Mouse (Mus musculus) frontal cortex, postnatal 25 days (tissue): Measurements from ENCODE around the gene Nmur1.
"Not testable (repeated sequence)": the region's sequence is repeated elsewhere in the genome, so short reads cannot be mapped to it uniquely, and the experiment has no call there.

Source experiments
- DNase-seq, 2 experiments: peaks; one replicate each; pipeline ENCODE4 v3.0.0; 2022; ENCODE audit warnings: low spot score in 2 of 2

Gene Nmur1

DNA sequence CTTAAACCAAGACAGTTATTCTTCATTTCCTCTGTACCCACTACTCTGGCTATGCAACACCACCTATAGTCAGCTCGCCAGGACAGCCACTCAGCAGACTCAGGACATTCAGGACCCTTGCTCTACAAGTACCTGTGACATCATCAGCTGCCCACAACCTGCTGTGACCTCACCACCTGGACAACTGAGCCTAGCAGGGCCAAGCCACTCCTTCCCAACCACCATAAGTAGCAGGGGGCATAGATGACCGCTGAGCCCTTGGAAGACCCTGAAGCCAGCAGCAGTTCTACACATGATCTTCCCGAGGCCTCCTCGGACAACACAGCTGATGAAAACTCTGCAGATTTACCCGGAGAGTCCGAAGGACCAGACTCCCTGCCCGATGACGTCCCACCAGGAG lies at the start of gene Nmur1, which contains the start of gene Tex44:
Gene Nmur1 (minus strand): TSS at position 101 of the 400 bp plus-strand sequence.
Gene Tex44 (plus strand): TSS at position 202 of the 400 bp plus-strand sequence.
- no peak for DNase-seq

GRCm38 (mm10) chr1:86473109-86473760 lies 47.2 kb upstream of the Nmur1 start:
- DNase-seq = no peak

GRCm38 (mm10) chr1:86472197-86472952 lies 46.3 kb upstream of the Nmur1 start:
- DNase-seq = no peak

- DNase-seq = not testable (repeated sequence)
These were observed 45.5 kb upstream of the Nmur1 start for GRCm38 (mm10) chr1:86471504-86471961.

- DNase-seq = peak in 1 of 2 experiments; percentile 5
These were observed 44.6 kb upstream of the Nmur1 start for GRCm38 (mm10) chr1:86470519-86471181.

DNA sequence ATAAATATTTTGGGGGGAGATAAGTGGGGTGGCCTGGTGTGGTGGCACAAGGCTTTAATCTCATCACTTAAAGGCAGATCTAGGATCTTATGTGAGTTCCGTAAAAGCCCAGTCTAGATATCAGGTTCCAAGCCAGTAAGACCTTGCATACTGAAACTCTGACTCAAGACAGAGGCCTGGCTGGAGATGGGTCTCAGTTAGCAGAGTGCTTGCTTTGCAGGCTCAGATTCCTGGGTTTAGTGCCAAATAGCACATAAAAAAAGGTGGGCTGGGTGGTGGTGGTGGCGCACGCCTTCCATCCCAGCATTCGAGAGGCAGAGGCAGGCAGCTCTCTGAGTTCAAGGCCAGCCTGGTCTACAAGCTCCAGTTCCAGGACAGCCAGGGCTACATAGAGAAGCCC lies 43.8 kb upstream of the Nmur1 start:
- DNase-seq = no peak

DNA sequence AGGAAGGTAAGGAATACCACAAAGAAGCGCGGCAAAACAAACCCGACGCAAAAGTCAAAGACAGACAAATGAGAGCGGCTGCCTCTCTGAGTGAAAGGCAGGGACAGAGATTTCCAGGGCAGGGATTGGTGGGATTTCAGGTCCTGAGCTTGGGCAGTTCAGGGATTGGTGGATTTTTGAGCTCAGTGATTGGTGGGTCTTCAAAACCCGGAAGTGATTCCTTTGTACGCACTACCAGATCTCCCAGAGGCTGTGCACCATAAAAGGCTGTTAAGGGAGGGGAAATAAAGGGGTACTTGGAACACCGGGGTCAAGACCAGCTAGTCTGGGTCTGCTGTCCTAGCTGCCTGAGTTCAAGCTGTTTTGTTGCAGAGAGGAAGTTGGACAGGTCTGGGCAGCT lies 41.4 kb upstream of the Nmur1 start:
- DNase-seq = no peak

DNA sequence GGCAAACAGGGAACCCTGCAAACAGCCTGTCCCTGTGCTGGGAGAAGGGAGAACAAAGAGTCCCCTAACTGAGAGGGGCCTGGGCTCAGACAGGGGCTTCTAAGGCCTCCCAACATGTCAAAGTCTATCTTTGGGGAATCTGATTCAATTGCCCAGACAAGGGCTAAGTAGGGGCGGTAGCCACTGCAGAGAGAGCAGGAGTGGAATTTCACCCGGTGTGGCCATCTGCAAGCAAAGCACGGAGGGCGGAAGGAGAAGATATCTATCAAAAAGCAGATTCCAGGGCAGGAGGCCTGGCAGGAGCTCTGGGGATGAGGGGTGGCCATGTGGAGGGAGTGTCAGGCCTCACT lies 38.8 kb upstream of the Nmur1 start:
- no peak for DNase-seq

DNA sequence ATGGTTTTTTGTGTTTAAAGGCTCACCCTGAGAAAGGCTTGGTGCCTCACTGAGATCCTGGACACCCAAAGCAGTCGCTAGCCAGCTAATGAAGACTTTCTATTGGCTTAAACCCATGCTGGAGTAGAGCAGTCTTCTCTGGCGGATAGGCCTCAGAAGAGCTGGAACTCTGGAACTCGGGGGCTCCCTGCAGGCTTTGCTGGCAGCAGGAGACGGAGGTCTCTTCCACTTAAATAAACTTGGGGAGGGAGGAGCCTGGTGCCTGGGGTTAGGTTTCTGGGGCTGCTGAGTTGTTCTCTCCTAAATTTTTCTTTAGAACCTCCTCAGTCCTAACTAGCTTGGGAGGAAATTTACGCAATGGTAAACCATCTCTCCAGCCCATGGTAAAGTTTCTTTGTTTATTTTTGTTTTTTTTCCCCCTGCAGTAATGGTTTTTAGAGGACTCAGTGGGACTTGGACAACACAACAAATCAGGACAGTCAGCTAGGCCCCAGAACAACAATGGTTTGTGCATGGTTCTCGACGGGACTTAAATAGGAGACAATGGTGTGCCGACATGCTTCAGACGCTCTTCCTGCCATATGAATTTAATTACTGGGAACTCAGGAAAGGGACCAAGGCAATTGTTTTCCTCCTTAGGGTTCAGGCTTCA lies 38.3 kb upstream of the Nmur1 start:
- no peak for DNase-seq

DNA sequence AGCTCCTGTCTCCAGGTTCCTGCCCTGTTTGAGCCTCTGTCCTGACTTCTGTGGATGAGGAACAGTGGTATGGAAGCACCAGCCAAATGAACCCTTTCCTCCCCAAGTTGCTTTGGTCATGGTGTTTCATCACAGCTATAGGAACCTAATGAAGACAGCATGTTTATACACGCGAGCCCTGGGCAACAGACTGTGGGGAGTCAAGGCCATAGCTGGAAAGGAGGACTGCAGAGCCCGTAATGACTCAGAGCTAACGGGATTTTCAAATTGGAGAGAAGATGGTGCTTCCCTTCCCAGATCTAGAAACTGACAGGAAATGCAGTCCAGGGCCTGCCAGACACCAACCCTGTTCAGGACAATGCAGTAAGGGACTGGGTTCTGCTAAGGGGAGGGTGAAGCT lies 33.3 kb upstream of the Nmur1 start:
- DNase-seq = no peak

DNA sequence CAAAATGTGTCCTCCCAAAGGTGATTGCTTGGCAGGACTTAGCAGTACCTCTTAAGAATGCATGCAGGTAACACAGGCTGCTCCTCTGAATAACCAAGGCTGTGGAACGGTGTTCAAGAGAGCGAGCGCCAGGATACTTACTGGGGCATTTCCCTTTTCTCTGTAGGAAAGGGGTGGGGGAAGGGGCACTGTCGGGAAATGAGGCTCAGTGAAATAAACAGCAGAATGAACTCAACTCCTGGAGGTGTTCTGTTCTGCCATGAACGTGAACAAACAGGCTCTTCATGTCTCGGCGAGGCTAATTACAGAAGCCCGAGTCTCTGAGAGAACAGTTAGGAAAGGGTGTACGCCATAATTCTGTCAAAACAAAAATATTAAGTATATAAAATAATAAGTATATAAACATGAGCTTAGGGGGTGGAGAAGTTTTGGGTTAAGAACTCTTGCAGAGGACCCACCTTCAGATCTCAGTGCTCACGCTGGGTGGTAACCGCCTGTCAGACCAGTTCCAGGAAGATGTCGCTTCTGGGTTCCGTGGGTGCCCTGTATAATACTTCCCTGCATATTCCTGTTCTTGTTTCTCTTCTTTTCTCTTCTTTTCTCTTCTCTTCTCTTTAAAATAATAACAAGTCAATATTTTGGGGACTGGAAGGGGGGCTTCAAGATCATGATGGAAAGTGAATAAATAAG lies 31.0 kb upstream of the Nmur1 start:
- DNase-seq = no peak

DNA sequence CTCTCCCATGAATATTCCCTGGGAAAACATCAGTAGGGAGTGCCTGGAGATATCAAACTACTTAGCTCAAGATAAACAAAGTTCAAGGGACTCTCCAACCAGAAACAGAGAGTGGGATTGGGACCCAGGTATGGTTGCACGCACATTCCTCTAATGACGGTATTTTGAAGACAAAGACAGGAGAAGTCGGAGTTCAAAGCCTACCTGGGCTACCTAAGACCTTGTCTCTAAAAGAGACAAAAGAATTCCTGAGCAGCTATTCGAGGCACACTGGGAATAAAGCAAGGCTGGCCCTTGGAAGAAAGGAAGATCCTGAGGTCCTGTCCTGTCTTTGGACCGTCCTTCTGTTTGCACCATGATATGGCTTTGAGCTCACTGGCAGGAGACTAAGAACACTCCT lies 26.7 kb upstream of the Nmur1 start:
- no peak for DNase-seq

GRCm38 (mm10) chr1:86449966-86450365 lies 23.9 kb upstream of the Nmur1 start:
- DNase-seq = no peak

DNA sequence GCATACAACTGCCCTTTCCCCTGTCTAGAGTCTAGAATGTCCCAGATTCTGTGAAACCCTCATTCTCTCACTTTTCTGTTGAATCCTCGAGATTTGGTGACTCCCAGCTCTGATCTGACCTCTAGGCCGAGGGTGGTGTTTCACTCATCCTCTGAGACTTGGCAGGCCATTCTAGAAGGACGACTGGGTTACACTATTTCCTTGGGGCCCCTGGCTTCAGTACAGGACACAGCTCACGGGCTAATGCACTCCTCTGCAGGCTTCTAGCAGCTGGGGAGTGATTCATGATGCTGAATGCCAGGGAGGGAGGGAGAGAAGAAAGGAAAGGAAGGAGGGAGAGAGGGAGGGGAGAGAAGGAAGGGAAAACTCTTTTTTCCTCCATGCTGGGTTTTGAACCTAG lies 22.2 kb upstream of the Nmur1 start:
- DNase-seq = no peak

DNA sequence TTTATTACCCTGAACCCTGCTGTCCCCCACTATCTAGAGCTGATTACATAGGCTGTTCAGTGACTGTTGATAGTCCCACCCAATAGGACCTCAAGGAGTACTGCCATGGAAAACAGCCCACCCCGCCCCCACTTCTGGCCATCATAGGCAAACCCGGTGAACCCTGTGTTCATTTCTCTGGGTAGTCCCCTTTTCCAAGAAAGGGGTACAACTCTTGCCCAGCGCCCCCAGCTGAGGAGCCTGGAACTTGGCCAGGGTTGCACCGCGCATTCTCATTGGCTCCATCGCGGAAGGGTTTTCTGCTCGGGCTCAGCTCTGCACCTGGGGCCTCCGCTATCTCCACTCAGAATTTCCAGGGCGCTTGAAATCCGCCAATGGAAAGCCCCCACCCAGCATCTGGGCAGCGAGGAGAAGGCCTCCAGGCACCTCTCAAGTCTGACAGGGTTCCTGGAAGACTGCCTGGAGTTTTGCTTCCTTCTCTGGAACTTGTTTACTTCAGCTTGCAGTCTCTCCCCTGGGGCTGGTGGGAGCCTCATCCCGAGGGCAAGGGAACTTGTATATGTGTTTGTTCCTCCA lies 21.7 kb upstream of the Nmur1 start:
- no peak for DNase-seq

- no peak for DNase-seq
These were observed 17.6 kb upstream of the Nmur1 start for GRCm38 (mm10) chr1:86443386-86444172.

DNA sequence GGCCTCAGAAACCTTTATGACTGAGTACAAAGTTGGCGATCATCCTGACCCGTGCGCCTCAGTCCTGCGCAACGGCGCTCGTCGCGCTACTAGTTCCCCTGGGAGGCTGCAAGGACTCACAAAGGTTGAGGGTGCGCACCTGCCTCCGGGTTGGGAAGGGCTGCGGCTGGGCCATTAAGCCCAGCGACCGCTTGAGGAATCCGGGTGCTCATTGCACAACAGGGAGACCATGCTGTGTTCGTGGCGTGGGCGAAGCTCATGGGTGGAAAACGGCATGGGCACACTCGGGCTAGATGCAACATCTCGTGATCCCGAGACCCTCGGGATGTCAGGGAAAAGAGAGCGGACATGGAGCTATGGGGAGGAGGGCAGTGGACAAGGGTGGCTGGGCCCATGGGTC lies 16.8 kb upstream of the Nmur1 start:
- DNase-seq = peak in 1 of 2 experiments; percentile 43

GRCm38 (mm10) chr1:86441980-86442831 lies 16.2 kb upstream of the Nmur1 start:
- DNase-seq = peak; percentile 73 to 76

DNA sequence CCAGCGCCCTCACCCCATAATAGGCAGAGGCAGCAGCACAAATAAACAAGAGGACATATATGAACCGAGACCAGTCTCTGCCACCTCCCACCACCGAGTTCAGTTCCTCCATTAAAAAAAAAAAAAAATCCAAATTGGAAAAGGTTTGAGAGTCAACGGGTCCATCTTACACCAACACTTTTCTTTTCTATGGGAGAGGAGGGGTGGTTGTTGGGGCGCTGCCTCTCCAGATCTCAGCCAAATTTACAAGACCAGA lies 15.6 kb upstream of the Nmur1 start:
- DNase-seq = no peak
